Mouse (Mus musculus): ENCODE results near the gene Vmn1r73.

The Vmn1r73 gene

DNA sequence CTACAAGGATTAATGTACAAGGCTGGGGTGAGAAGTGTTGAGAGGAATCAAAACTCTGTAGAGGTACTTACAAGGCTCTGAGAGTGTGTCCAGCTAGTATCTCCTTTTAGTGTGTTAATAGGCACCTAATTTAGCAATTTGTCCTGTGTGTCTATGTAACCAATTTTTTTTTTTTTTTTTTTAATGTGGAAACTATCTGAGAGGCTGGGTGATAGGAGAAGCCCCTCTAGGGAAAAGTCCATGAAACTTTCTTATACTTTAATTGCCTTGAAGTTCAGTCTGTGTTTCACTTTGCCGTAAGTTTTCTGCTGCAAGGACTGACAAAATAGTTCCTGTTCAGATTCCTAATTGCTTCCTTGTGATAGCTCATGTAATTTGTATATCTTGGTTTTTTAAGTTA, at the start of gene Vmn1r73:
Gene Vmn1r73 (plus strand): TSS at position 301 of the 400 bp plus-strand sequence.
- no peak for DNase-seq (ENCODE audit: low spot score in 2 of 2)

Data from cerebellum, postnatal 4 days (tissue).